Mouse (Mus musculus) stomach, embryonic 16.5 days (tissue): Measurements from ENCODE around the gene Acot7. TPM values are rescaled to one million over a fixed set of nuclear protein-coding genes. Genes with fewer than 3 reads are reported as not detected.
A peak's percentile ranks its signal among the peaks of the same experiment; 100 is the strongest.

Experiments used
- ATAC-seq: fragments of 200-750 bp; cut with Nextera tagmentation; 2 replicates; pipeline ENCODE4 v1.8.0; 2017; ENCODE audit warnings: moderate number of reproducible peaks, moderate TSS enrichment; ENCODE audit not compliant: insufficient read depth, low FRiP score
- H3K27ac ChIP-seq: fragments of 300-500 bp; sonication (generic); 2 replicates; pipeline ENCODE4 v1.5.1; 2014; ENCODE audit warnings: low read length
- H3K27me3 ChIP-seq: fragments of 300-500 bp; sonication (generic); 2 replicates; pipeline ENCODE4 v1.6.1; 2014; ENCODE audit warnings: low read length, control low read depth, mixed read lengths; ENCODE audit not compliant: control insufficient read depth, insufficient read depth
- H3K36me3 ChIP-seq: fragments of 300-500 bp; sonication (generic); 2 replicates; pipeline ENCODE4 v1.6.1; 2014; ENCODE audit warnings: low read length; ENCODE audit not compliant: control insufficient read depth, insufficient read depth
- H3K4me1 ChIP-seq: fragments of 300-500 bp; sonication (generic); 2 replicates; pipeline ENCODE4 v1.6.1; 2014; ENCODE audit warnings: low read length, control low read depth, mixed read lengths; ENCODE audit not compliant: control insufficient read depth, insufficient read depth
- H3K4me2 ChIP-seq: fragments of 300-500 bp; sonication (generic); 2 replicates; pipeline ENCODE4 v1.6.1; 2014; ENCODE audit warnings: low read depth, low read length, mixed read lengths
- H3K4me3 ChIP-seq: fragments of 300-500 bp; sonication (generic); replicated peaks from 2 replicates; pipeline ENCODE4 v1.5.1; 2014; ENCODE audit warnings: mild to moderate bottlenecking, low read length
- H3K9ac ChIP-seq: fragments of 300-500 bp; sonication (generic); 2 replicates; pipeline ENCODE4 v1.6.1; 2014; ENCODE audit warnings: low read length
- H3K9me3 ChIP-seq: fragments of 300-500 bp; sonication (generic); replicated peaks from 2 replicates; pipeline ENCODE4 v1.6.1; 2016; ENCODE audit warnings: low read length, control low read depth; ENCODE audit not compliant: control insufficient read depth
- WGBS: fragments of 180-500 bp; shearing (Covaris S2); extraction: QIAGEN DNeasy Blood & Tissue Kit; methylation state at CpG from one replicate; pipeline ENCODE4 v1.1.7; 2014; 5-methylcytosine and 5-hydroxymethylcytosine counted together
- polyA plus RNA-seq: library from polyadenylated mRNA; unstranded; fragments of >200 nt; fragmentation: Nextera tagmentation; extraction: Ambion mirVana; gene quantifications from 2 replicates; pipeline ENCODE4 v1.2.1, GENCODE M21; 2015

The Acot7 gene
- polyA plus RNA-seq, 1 experiment from 2014 or later, result 57.3 TPM

GRCm38 (mm10) chr4:152159285-152159678, 18.7 kb upstream of the Acot7 start:
- peaks cover 22% of the 10 kb centered on the region for H3K4me1 ChIP-seq
- no peak for ATAC-seq
- no peaks in the 10 kb centered on the region for H3K9me3 ChIP-seq
- peaks cover 48% of the 10 kb centered on the region for H3K27me3 ChIP-seq
- 4% methylated on average over 19 of the region's 19 CpGs for WGBS
- no peaks in the 10 kb centered on the region for H3K36me3 ChIP-seq
- no peak overlapping the region for H3K27ac ChIP-seq
- H3K4me3 ChIP-seq, result peak overlapping the region; percentile 37
- H3K9ac ChIP-seq, result no peak overlapping the region
- H3K4me2 ChIP-seq, result peak overlapping the region; percentile 54

GRCm38 (mm10) chr4:152160748-152161147, 17.2 kb upstream of the Acot7 start:
- H3K27me3 ChIP-seq, result peaks cover 48% of the 10 kb centered on the region
- H3K9ac ChIP-seq, result no peak overlapping the region

GRCm38 (mm10) chr4:152161601-152162000, 16.3 kb upstream of the Acot7 start:
- Histone ChIP-seq H3K36me3 (no peaks in the 10 kb centered on the region), H3K27me3 (peaks cover 48% of the 10 kb centered on the region), H3K27ac (no peak overlapping the region), H3K4me3 (no peak overlapping the region), H3K4me1 (peaks cover 29% of the 10 kb centered on the region), H3K4me2 (no peak overlapping the region), H3K9me3 (no peaks in the 10 kb centered on the region), H3K9ac (no peak overlapping the region; the same call in 1 of the 2 replicates)
- WGBS, result 73% methylated on average over 6 of the region's 6 CpGs
- no peak for ATAC-seq

More at GRCm38 (mm10) chr4:152160748-152161147, 17.2 kb upstream of the Acot7 start:
- no peak overlapping the region for H3K4me3 ChIP-seq
- H3K36me3 ChIP-seq, result no peaks in the 10 kb centered on the region
- H3K9me3 ChIP-seq, result no peaks in the 10 kb centered on the region
- no peak overlapping the region for H3K27ac ChIP-seq
- H3K4me1 ChIP-seq, result peaks cover 28% of the 10 kb centered on the region
- no peak overlapping the region for H3K4me2 ChIP-seq
- 35% methylated on average over 4 of the region's 4 CpGs for WGBS
- peak; percentile 71 for ATAC-seq

GRCm38 (mm10) chr4:152162748-152163147, 15.2 kb upstream of the Acot7 start:
- peaks cover 41% of the 10 kb centered on the region for H3K27me3 ChIP-seq

GRCm38 (mm10) chr4:152165036-152165931, 12.7 kb upstream of the Acot7 start:
- Histone ChIP-seq H3K27ac (peak overlapping the region; percentile 74), H3K4me1 (peaks cover 10% of the 10 kb centered on the region; the same call in 1 of the 2 replicates), H3K4me2 (peak overlapping the region; percentile 29), H3K9me3 (no peaks in the 10 kb centered on the region), H3K36me3 (no peaks in the 10 kb centered on the region), H3K9ac (no peak overlapping the region), H3K27me3 (peaks cover 16% of the 10 kb centered on the region), H3K4me3 (no peak overlapping the region)
- 16% methylated on average over 22 of the region's 22 CpGs for WGBS
- peak; percentile 45; the same call in 1 of the 2 replicates for ATAC-seq

More at GRCm38 (mm10) chr4:152162748-152163147, 15.2 kb upstream of the Acot7 start:
- Histone ChIP-seq H3K27ac (no peak overlapping the region), H3K4me2 (no peak overlapping the region), H3K36me3 (no peaks in the 10 kb centered on the region), H3K4me3 (no peak overlapping the region), H3K9ac (no peak overlapping the region), H3K9me3 (no peaks in the 10 kb centered on the region), H3K4me1 (peaks cover 29% of the 10 kb centered on the region)
- 74% methylated on average over 2 of the region's 2 CpGs for WGBS
- no peak for ATAC-seq

- H3K4me2 ChIP-seq, result no peak overlapping the region
- no peak overlapping the region for H3K9ac ChIP-seq
- H3K36me3 ChIP-seq, result no peaks in the 10 kb centered on the region
- H3K27me3 ChIP-seq, result no peaks in the 10 kb centered on the region
- peaks cover 7% of the 10 kb centered on the region; the same call in 1 of the 2 replicates for H3K4me1 ChIP-seq
- 33% methylated on average over 8 of the region's 8 CpGs for WGBS
- no peak for ATAC-seq
- H3K4me3 ChIP-seq, result no peak overlapping the region
- H3K9me3 ChIP-seq, result no peaks in the 10 kb centered on the region; the same call in 1 of the 2 replicates
- no peak overlapping the region for H3K27ac ChIP-seq
Measured at GRCm38 (mm10) chr4:152168052-152168451, 9.9 kb upstream of the Acot7 start.

GRCm38 (mm10) chr4:152169103-152169502, 8.8 kb upstream of the Acot7 start:
- Histone ChIP-seq H3K36me3 (no peaks in the 10 kb centered on the region), H3K9me3 (no peaks in the 10 kb centered on the region; the same call in 1 of the 2 replicates), H3K27ac (no peak overlapping the region), H3K27me3 (no peaks in the 10 kb centered on the region), H3K4me3 (no peak overlapping the region), H3K9ac (no peak overlapping the region), H3K4me1 (peaks cover 7% of the 10 kb centered on the region; the same call in 1 of the 2 replicates), H3K4me2 (no peak overlapping the region)
- WGBS, result 80% methylated on average over 7 of the region's 7 CpGs
- no peak for ATAC-seq

GRCm38 (mm10) chr4:152170286-152170685, 7.6 kb upstream of the Acot7 start:
- peaks cover 5% of the 10 kb centered on the region; the same call in 1 of the 2 replicates for H3K27me3 ChIP-seq
- ATAC-seq, result no peak
- H3K36me3 ChIP-seq, result no peaks in the 10 kb centered on the region
- peaks cover 6% of the 10 kb centered on the region; the same call in 1 of the 2 replicates for H3K4me1 ChIP-seq
- no peak overlapping the region for H3K27ac ChIP-seq
- H3K4me2 ChIP-seq, result no peak overlapping the region
- H3K9ac ChIP-seq, result no peak overlapping the region
- no peak overlapping the region for H3K4me3 ChIP-seq
- 75% methylated on average over 10 of the region's 10 CpGs for WGBS
- H3K9me3 ChIP-seq, result no peaks in the 10 kb centered on the region; the same call in 1 of the 2 replicates

- H3K27me3 ChIP-seq, result peaks cover 5% of the 10 kb centered on the region; the same call in 1 of the 2 replicates
- WGBS, result 79% methylated on average over 6 of the region's 6 CpGs
- no peak for ATAC-seq
- H3K4me1 ChIP-seq, result no peaks in the 10 kb centered on the region
- H3K4me3 ChIP-seq, result no peak overlapping the region
- no peak overlapping the region for H3K4me2 ChIP-seq
- no peaks in the 10 kb centered on the region; the same call in 1 of the 2 replicates for H3K9me3 ChIP-seq
- H3K36me3 ChIP-seq, result no peaks in the 10 kb centered on the region
- no peak overlapping the region for H3K9ac ChIP-seq
- no peak overlapping the region for H3K27ac ChIP-seq
Measured at GRCm38 (mm10) chr4:152171543-152171942, 6.4 kb upstream of the Acot7 start.
